Mouse (Mus musculus): ENCODE data around the gene Rimbp2. TPM values are rescaled to one million over a fixed set of nuclear protein-coding genes. Genes with fewer than 3 reads are reported as not detected.
A peak's percentile ranks its signal among the peaks of the same experiment; 100 is the strongest.

The Rimbp2 gene
- polyA plus RNA-seq, 1 experiment from 2014 or later, result 1.2 TPM

GRCm38 (mm10) chr5:128805092-128805491 is 148.2 kb downstream of the Rimbp2 start:
- Histone ChIP-seq H3K9me3 (replicated peaks) (no peaks in the 10 kb centered on the region), H3K27ac (no peak overlapping the region), H3K9ac (no peak overlapping the region), H3K4me1 (peaks cover 11% of the 10 kb centered on the region), H3K4me2 (no peak overlapping the region), H3K27me3 (no peaks in the 10 kb centered on the region), H3K36me3 (ENCODE audit: poor library complexity, severe bottlenecking) (no peaks in the 10 kb centered on the region), H3K4me3 (no peak overlapping the region)
- no peak for ATAC-seq
- WGBS, result 91% methylated on average over 2 of the region's 2 CpGs

- H3K4me1 ChIP-seq, result no peaks in the 10 kb centered on the region
- H3K36me3 ChIP-seq (ENCODE audit: poor library complexity, severe bottlenecking), result no peaks in the 10 kb centered on the region
- H3K4me3 ChIP-seq, result no peak overlapping the region
- peaks cover 1% of the 10 kb centered on the region; the same call in 1 of the 2 replicates for H3K9me3 ChIP-seq (replicated peaks)
- H3K27ac ChIP-seq, result no peak overlapping the region
- no peak overlapping the region for H3K4me2 ChIP-seq
- no peaks in the 10 kb centered on the region for H3K27me3 ChIP-seq
- H3K9ac ChIP-seq, result no peak overlapping the region
- no peak for ATAC-seq
- WGBS, result 92% methylated on average over 5 of the region's 5 CpGs
Observed at GRCm38 (mm10) chr5:128800592-128800991, 152.7 kb downstream of the Rimbp2 start.

GRCm38 (mm10) chr5:128781621-128782020 is 171.7 kb downstream of the Rimbp2 start:
- 78% methylated on average over 22 of the region's 22 CpGs for WGBS

GRCm38 (mm10) chr5:128776386-128776785 is 176.9 kb downstream of the Rimbp2 start:
- Histone ChIP-seq H3K27me3 (no peaks in the 10 kb centered on the region), H3K9ac (no peak overlapping the region), H3K36me3 (ENCODE audit: poor library complexity, severe bottlenecking) (no peaks in the 10 kb centered on the region), H3K4me2 (no peak overlapping the region), H3K4me1 (no peaks in the 10 kb centered on the region), H3K27ac (no peak overlapping the region), H3K9me3 (replicated peaks) (no peaks in the 10 kb centered on the region), H3K4me3 (no peak overlapping the region)
- ATAC-seq, result no peak
- WGBS, result 73% methylated on average over 2 of the region's 2 CpGs

More at GRCm38 (mm10) chr5:128781621-128782020, 171.7 kb downstream of the Rimbp2 start:
- Histone ChIP-seq H3K4me2 (no peak overlapping the region), H3K27ac (no peak overlapping the region), H3K36me3 (ENCODE audit: poor library complexity, severe bottlenecking) (no peaks in the 10 kb centered on the region), H3K4me1 (peaks cover 9% of the 10 kb centered on the region; the same call in 1 of the 2 replicates), H3K4me3 (no peak overlapping the region), H3K27me3 (no peaks in the 10 kb centered on the region), H3K9ac (no peak overlapping the region), H3K9me3 (replicated peaks) (no peaks in the 10 kb centered on the region)
- ATAC-seq, result no peak

GRCm38 (mm10) chr5:128769026-128769631 is 184.2 kb downstream of the Rimbp2 start:
- H3K27ac ChIP-seq, result no peak overlapping the region
- no peaks in the 10 kb centered on the region for H3K27me3 ChIP-seq
- H3K9me3 ChIP-seq (replicated peaks), result no peaks in the 10 kb centered on the region
- no peaks in the 10 kb centered on the region for H3K36me3 ChIP-seq (ENCODE audit: poor library complexity, severe bottlenecking)
- no peak overlapping the region for H3K9ac ChIP-seq
- H3K4me3 ChIP-seq, result no peak overlapping the region
- ATAC-seq, result peak; percentile 33; the same call in 1 of the 2 replicates
- 7% methylated on average over 10 of the region's 10 CpGs for WGBS
- peak overlapping the region; percentile 29 for H3K4me2 ChIP-seq
- H3K4me1 ChIP-seq, result peaks cover 6% of the 10 kb centered on the region

GRCm38 (mm10) chr5:128761118-128761517 is 192.2 kb downstream of the Rimbp2 start:
- H3K9me3 ChIP-seq (replicated peaks), result 0 out of 2 replicates have a peak, but pooled peaks cover 3% of the 10 kb centered on the region
- no peak overlapping the region for H3K4me3 ChIP-seq
- no peak for ATAC-seq
- H3K36me3 ChIP-seq (ENCODE audit: poor library complexity, severe bottlenecking), result no peaks in the 10 kb centered on the region
- H3K9ac ChIP-seq, result no peak overlapping the region
- no peak overlapping the region for H3K4me2 ChIP-seq
- H3K27me3 ChIP-seq, result no peaks in the 10 kb centered on the region
- WGBS, result 61% methylated on average over 8 of the region's 8 CpGs
- H3K27ac ChIP-seq, result no peak overlapping the region
- 0 out of 2 replicates have a peak, but pooled peaks cover 2% of the 10 kb centered on the region for H3K4me1 ChIP-seq

GRCm38 (mm10) chr5:128746261-128746660 is 207.0 kb downstream of the Rimbp2 start:
- no peak for ATAC-seq
- Histone ChIP-seq H3K27ac (no peak overlapping the region), H3K4me3 (no peak overlapping the region), H3K4me1 (no peaks in the 10 kb centered on the region), H3K9me3 (replicated peaks) (no peaks in the 10 kb centered on the region), H3K9ac (no peak overlapping the region), H3K27me3 (0 out of 2 replicates have a peak, but pooled peaks cover 5% of the 10 kb centered on the region), H3K4me2 (no peak overlapping the region), H3K36me3 (ENCODE audit: poor library complexity, severe bottlenecking) (no peaks in the 10 kb centered on the region)
- 80% methylated on average over 8 of the region's 8 CpGs for WGBS

GRCm38 (mm10) chr5:128745206-128745605 is 208.1 kb downstream of the Rimbp2 start:
- Histone ChIP-seq H3K36me3 (ENCODE audit: poor library complexity, severe bottlenecking) (no peaks in the 10 kb centered on the region), H3K9me3 (replicated peaks) (no peaks in the 10 kb centered on the region), H3K27ac (no peak overlapping the region), H3K9ac (no peak overlapping the region), H3K4me1 (no peaks in the 10 kb centered on the region), H3K4me3 (no peak overlapping the region), H3K27me3 (0 out of 2 replicates have a peak, but pooled peaks cover 5% of the 10 kb centered on the region), H3K4me2 (no peak overlapping the region)
- ATAC-seq, result no peak
- 85% methylated on average over 9 of the region's 9 CpGs for WGBS

GRCm38 (mm10) chr5:128744351-128744750 is 208.9 kb downstream of the Rimbp2 start:
- Histone ChIP-seq H3K36me3 (ENCODE audit: poor library complexity, severe bottlenecking) (no peaks in the 10 kb centered on the region), H3K4me1 (peaks cover 7% of the 10 kb centered on the region; the same call in 1 of the 2 replicates), H3K4me2 (no peak overlapping the region), H3K9me3 (replicated peaks) (no peaks in the 10 kb centered on the region), H3K27ac (no peak overlapping the region), H3K9ac (no peak overlapping the region), H3K27me3 (0 out of 2 replicates have a peak, but pooled peaks cover 10% of the 10 kb centered on the region), H3K4me3 (no peak overlapping the region)
- 89% methylated on average over 6 of the region's 6 CpGs for WGBS
- no peak for ATAC-seq

- no peaks in the 10 kb centered on the region for H3K36me3 ChIP-seq (ENCODE audit: poor library complexity, severe bottlenecking)
- peaks cover 12% of the 10 kb centered on the region for H3K4me1 ChIP-seq
- H3K27ac ChIP-seq, result no peak overlapping the region
- H3K4me3 ChIP-seq, result no peak overlapping the region
- 18% methylated on average over 8 of the region's 8 CpGs for WGBS
- no peak overlapping the region; the same call in 1 of the 2 replicates for H3K9ac ChIP-seq
- H3K9me3 ChIP-seq (replicated peaks), result no peaks in the 10 kb centered on the region
- H3K27me3 ChIP-seq, result peaks cover 5% of the 10 kb centered on the region; the same call in 1 of the 2 replicates
- ATAC-seq, result no peak
- peak overlapping the region; percentile 42 for H3K4me2 ChIP-seq
Observed at GRCm38 (mm10) chr5:128739838-128740171, 213.5 kb downstream of the Rimbp2 start.

- Histone ChIP-seq H3K36me3 (ENCODE audit: poor library complexity, severe bottlenecking) (no peaks in the 10 kb centered on the region), H3K27ac (no peak overlapping the region), H3K4me1 (peaks cover 12% of the 10 kb centered on the region), H3K9ac (no peak overlapping the region; the same call in 1 of the 2 replicates), H3K9me3 (replicated peaks) (no peaks in the 10 kb centered on the region), H3K4me2 (peak overlapping the region; percentile 42), H3K4me3 (no peak overlapping the region), H3K27me3 (peaks cover 5% of the 10 kb centered on the region; the same call in 1 of the 2 replicates)
- ATAC-seq, result 0 out of 2 replicates have a peak, but pooled peaks have one; percentile 21
- WGBS, result 19% methylated on average over 15 of the region's 17 CpGs
Observed at GRCm38 (mm10) chr5:128739168-128739837, 214.0 kb downstream of the Rimbp2 start.

- no peak overlapping the region for H3K9ac ChIP-seq
- no peaks in the 10 kb centered on the region for H3K36me3 ChIP-seq (ENCODE audit: poor library complexity, severe bottlenecking)
- H3K4me1 ChIP-seq, result peaks cover 12% of the 10 kb centered on the region
- H3K9me3 ChIP-seq (replicated peaks), result no peaks in the 10 kb centered on the region
- no peak overlapping the region for H3K4me3 ChIP-seq
- ATAC-seq, result no peak
- H3K27me3 ChIP-seq, result peaks cover 5% of the 10 kb centered on the region; the same call in 1 of the 2 replicates
- WGBS, result 82% methylated on average over 22 of the region's 22 CpGs
- no peak overlapping the region for H3K4me2 ChIP-seq
- no peak overlapping the region for H3K27ac ChIP-seq
Observed at GRCm38 (mm10) chr5:128735921-128736320, 217.4 kb downstream of the Rimbp2 start.

Measured in forebrain, embryonic 13.5 days (tissue).